Mouse (Mus musculus): ENCODE results near the gene Lcp1. TPM values are rescaled to one million over a fixed set of nuclear protein-coding genes. Genes with fewer than 3 reads are reported as not detected.

Gene Lcp1
- polyA plus RNA-seq, 1 experiment from 2014 or later, result 23.4 TPM

DNA sequence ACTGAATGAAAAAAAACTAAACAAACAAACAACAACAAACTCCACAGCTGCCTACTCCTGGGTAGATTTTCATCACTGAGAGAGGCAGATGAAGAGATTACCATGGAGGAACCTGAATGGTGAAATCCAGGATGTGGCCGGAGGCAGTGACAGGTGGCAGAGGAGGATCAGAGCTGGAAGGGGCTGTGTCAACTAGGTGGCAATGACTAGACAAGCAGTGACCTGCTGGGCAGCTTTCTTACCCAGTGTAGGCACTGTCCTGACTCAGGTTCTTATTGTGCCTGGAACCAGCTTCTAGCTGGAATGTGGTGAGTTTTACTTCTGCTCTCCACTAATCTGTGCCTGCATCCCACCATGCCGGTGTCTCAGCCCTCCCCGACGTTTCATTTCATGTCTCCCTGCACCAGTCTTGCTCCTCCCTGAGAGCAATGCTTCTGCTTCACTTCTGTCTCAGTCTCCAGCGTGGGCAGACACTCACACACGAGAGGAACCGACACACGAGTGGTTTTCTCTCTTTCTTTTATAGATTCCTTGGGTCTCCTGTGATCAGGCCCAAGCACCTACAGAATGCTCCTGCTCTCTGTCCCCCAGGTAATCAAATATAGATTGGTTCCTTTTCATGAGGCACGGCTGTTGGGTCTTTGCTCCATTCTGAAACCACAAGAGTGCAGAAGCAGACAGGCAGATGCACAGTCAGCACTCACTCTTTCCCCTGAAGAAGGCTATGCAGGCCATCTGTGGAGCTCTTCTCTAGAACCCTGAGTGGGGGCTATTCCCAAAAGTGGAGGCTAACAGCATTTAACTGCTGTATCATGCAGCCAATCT is 44.0 kb downstream of the Lcp1 start:
- no peaks in the 10 kb centered on the region for H3K4me1 ChIP-seq (ENCODE audit: insufficient read depth, low read length)
- no peaks in the 10 kb centered on the region for H3K27me3 ChIP-seq (ENCODE audit: insufficient read depth, low read length)
- H3K4me2 ChIP-seq (replicated peaks; ENCODE audit: low read depth, low read length), result no peak overlapping the region
- WGBS, result 84% methylated on average over 9 of the region's 9 CpGs
- no peak overlapping the region for H3K9ac ChIP-seq (replicated peaks; ENCODE audit: low read length)
- no peak for ATAC-seq (ENCODE audit: low FRiP score, low TSS enrichment)
- H3K36me3 ChIP-seq (ENCODE audit: insufficient read depth, low read length), result no peaks in the 10 kb centered on the region
- H3K4me3 ChIP-seq (ENCODE audit: low read length), result no peak overlapping the region
- H3K27ac ChIP-seq (ENCODE audit: low read length), result no peak overlapping the region
- H3K9me3 ChIP-seq (ENCODE audit: low read length), result no peaks in the 10 kb centered on the region

DNA sequence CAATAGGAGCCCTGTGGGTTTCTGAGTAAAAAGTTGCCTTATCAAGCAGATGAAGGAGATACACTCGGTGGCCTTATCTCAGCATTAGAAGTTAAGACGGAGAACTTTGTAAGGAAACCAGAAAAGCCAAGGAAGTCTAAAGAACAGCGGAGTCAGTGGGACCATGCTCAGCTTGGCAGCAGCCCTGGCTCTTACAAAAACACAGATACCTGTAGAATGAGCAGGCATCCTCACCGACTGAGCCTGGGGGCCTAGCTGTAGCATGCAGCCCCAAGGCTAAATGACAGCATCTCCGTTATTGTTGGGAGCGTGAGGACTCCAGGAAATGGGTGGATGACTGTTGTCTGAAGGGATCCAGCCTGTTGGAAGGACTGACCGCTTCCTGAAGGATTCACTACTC is 44.9 kb downstream of the Lcp1 start:
- WGBS, result 74% methylated on average over 7 of the region's 7 CpGs
- no peaks in the 10 kb centered on the region for H3K4me1 ChIP-seq (ENCODE audit: insufficient read depth, low read length)
- no peak overlapping the region for H3K4me2 ChIP-seq (replicated peaks; ENCODE audit: low read depth, low read length)
- H3K4me3 ChIP-seq (ENCODE audit: low read length), result no peak overlapping the region
- no peak overlapping the region for H3K27ac ChIP-seq (ENCODE audit: low read length)
- no peak overlapping the region for H3K9ac ChIP-seq (replicated peaks; ENCODE audit: low read length)
- no peaks in the 10 kb centered on the region for H3K36me3 ChIP-seq (ENCODE audit: insufficient read depth, low read length)
- no peak for ATAC-seq (ENCODE audit: low FRiP score, low TSS enrichment)
- no peaks in the 10 kb centered on the region for H3K27me3 ChIP-seq (ENCODE audit: insufficient read depth, low read length)
- H3K9me3 ChIP-seq (ENCODE audit: low read length), result no peaks in the 10 kb centered on the region

DNA sequence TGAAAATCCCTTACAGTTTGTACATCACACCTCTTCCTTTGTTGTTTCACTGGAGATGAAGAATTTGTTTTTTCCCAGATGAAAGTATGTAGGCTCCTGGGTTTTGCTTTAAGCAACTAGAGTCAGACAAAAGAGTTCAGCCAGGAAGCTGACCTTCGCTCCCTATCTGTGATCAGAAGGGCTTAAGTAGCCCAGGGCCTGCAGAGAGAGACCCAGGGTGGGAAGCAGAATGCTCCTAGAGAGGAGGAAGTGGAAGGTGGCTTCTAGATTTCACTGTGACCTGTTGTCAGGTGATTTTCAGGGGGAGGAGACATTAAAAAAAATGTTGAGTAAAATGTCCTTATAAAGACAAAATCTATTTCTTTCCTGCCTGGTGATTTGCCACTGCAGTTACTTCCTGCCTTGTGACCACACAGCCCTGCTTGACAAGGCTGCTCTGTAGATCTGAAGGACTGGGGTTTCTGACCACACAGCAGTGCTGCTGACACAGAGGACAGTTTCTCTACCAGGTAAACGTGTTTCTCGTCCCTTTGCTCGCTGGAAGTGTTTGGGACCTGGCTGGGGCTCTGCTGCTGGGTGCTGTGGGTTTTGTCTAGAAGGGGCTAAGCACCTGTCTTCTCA is 45.6 kb downstream of the Lcp1 start:
- Histone ChIP-seq H3K9me3 (ENCODE audit: low read length) (no peaks in the 10 kb centered on the region), H3K4me3 (ENCODE audit: low read length) (no peak overlapping the region), H3K4me2 (replicated peaks; ENCODE audit: low read depth, low read length) (no peak overlapping the region), H3K9ac (replicated peaks; ENCODE audit: low read length) (no peak overlapping the region), H3K36me3 (ENCODE audit: insufficient read depth, low read length) (no peaks in the 10 kb centered on the region), H3K4me1 (ENCODE audit: insufficient read depth, low read length) (no peaks in the 10 kb centered on the region), H3K27me3 (ENCODE audit: insufficient read depth, low read length) (no peaks in the 10 kb centered on the region), H3K27ac (ENCODE audit: low read length) (peak overlapping the region; percentile 9; the same call in 1 of the 2 replicates)
- 70% methylated on average over 4 of the region's 4 CpGs for WGBS
- no peak for ATAC-seq (ENCODE audit: low FRiP score, low TSS enrichment)

DNA sequence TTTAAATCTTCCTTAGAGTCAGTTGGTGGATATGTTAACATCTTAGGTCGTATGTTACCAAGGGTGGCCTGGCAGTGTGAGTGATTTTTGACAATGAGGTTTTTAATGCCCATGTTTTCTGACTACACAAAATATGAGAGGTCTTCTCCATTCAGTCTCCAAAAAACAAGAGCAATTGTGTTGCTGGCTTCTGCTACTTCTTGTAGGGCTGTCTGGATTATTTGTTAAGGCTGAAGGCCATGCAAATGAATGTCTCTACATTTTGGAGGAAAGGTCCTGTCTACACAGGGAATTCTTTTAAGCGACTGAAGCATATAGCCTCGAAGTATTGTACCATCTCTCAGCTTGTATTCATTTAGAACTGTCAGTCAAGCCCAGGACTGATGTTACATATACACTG is 46.5 kb downstream of the Lcp1 start:
- WGBS, result 82% methylated on average over 3 of the region's 3 CpGs
- ATAC-seq (ENCODE audit: low FRiP score, low TSS enrichment), result no peak
- no peaks in the 10 kb centered on the region for H3K9me3 ChIP-seq (ENCODE audit: low read length)
- H3K36me3 ChIP-seq (ENCODE audit: insufficient read depth, low read length), result no peaks in the 10 kb centered on the region
- no peak overlapping the region for H3K4me2 ChIP-seq (replicated peaks; ENCODE audit: low read depth, low read length)
- H3K4me3 ChIP-seq (ENCODE audit: low read length), result no peak overlapping the region
- H3K9ac ChIP-seq (replicated peaks; ENCODE audit: low read length), result no peak overlapping the region
- no peak overlapping the region for H3K27ac ChIP-seq (ENCODE audit: low read length)
- no peaks in the 10 kb centered on the region for H3K27me3 ChIP-seq (ENCODE audit: insufficient read depth, low read length)
- H3K4me1 ChIP-seq (ENCODE audit: insufficient read depth, low read length), result no peaks in the 10 kb centered on the region

DNA sequence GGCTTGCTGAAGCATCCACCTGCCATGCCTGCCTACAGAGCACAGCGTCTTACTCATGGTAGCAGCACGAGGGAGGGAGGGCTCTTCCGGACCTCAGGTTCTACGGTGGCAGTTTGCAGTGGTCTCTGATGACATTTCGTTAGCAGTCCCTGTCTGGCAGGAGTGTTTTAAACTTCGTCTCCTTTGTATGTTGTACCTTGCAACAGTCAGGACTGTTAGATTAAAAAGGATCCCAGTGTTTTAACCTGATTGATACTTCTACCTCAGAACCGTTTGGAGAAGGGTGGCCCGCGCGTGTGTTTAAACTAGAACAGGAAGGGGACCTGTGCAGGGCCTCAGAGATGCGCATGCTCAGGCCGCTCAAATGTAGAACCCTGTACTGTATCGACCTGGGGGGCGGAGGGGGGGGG is 47.5 kb downstream of the Lcp1 start:
- Histone ChIP-seq H3K9me3 (ENCODE audit: low read length) (no peaks in the 10 kb centered on the region), H3K27me3 (ENCODE audit: insufficient read depth, low read length) (no peaks in the 10 kb centered on the region), H3K4me2 (replicated peaks; ENCODE audit: low read depth, low read length) (no peak overlapping the region), H3K4me1 (ENCODE audit: insufficient read depth, low read length) (no peaks in the 10 kb centered on the region), H3K4me3 (ENCODE audit: low read length) (no peak overlapping the region), H3K9ac (replicated peaks; ENCODE audit: low read length) (no peak overlapping the region), H3K27ac (ENCODE audit: low read length) (no peak overlapping the region), H3K36me3 (ENCODE audit: insufficient read depth, low read length) (no peaks in the 10 kb centered on the region)
- WGBS, result 83% methylated on average over 14 of the region's 14 CpGs
- no peak for ATAC-seq (ENCODE audit: low FRiP score, low TSS enrichment)

DNA sequence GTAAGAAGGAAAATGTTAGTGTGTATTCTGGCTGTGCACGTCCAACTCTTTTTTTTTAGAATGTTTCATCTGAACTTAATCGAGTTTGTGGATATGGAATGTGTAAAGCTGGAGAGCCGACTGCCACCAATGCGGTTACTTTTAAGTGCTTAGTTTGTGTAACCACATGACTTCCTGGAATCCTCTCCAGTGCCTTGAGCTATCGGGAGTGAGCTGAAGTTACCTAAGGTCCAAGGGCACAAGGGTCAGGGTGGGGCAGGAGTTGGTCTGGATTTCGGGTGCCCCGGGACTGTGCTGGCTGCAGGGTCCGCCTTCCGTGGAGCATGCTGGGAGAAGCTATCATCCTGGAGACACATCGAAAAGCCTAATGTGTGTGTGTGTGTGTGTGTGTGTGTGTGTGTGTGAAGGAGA is 47.9 kb downstream of the Lcp1 start:
- Histone ChIP-seq H3K27ac (ENCODE audit: low read length) (no peak overlapping the region), H3K4me2 (replicated peaks; ENCODE audit: low read depth, low read length) (no peak overlapping the region)
- WGBS, result 74% methylated on average over 10 of the region's 10 CpGs

DNA sequence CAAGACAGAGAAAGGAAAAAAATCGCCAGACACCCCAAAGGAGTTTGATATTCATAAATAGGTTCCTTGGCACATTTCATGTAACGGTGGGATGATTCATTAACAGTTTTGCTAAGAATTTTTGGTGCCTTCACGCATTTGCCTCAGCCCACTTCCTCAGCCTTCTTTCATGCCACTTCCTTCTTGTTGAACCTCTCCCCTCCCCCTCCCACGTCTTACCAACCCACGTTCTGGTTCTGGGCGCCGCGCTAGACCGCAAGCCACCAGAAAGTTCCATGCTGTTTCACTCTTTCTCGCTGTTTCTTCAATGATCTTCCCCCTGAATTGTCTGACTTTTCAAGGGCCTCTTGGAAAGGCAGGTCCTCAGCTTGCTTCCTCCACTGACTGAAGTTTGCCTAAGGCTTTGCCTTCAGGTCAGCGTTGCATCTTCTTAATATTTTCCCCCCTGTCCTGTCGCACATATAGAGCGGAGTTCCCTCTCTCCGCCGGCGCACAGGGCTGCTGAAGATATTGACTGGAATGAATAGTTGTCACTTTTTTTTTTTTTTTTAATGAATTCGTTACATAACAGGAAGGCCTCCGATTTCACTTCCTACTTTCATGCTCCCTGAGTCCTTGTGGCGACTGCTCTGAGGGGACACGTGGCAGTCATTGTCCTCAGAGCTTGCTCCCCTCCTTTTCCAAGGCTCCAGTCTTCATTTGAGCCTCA is 48.5 kb downstream of the Lcp1 start:
- Histone ChIP-seq H3K27ac (ENCODE audit: low read length) (no peak overlapping the region), H3K9me3 (ENCODE audit: low read length) (no peaks in the 10 kb centered on the region)
- whole genome bisulfite sequencing, result 83% methylated on average over 20 of the region's 20 CpGs

More for the DNA sequence above, 47.9 kb downstream of the Lcp1 start:
- no peak for ATAC-seq (ENCODE audit: low FRiP score, low TSS enrichment)
- Histone ChIP-seq H3K4me1 (ENCODE audit: insufficient read depth, low read length) (no peaks in the 10 kb centered on the region), H3K27me3 (ENCODE audit: insufficient read depth, low read length) (no peaks in the 10 kb centered on the region), H3K36me3 (ENCODE audit: insufficient read depth, low read length) (no peaks in the 10 kb centered on the region), H3K9me3 (ENCODE audit: low read length) (no peaks in the 10 kb centered on the region), H3K9ac (replicated peaks; ENCODE audit: low read length) (no peak overlapping the region), H3K4me3 (ENCODE audit: low read length) (no peak overlapping the region)

DNA sequence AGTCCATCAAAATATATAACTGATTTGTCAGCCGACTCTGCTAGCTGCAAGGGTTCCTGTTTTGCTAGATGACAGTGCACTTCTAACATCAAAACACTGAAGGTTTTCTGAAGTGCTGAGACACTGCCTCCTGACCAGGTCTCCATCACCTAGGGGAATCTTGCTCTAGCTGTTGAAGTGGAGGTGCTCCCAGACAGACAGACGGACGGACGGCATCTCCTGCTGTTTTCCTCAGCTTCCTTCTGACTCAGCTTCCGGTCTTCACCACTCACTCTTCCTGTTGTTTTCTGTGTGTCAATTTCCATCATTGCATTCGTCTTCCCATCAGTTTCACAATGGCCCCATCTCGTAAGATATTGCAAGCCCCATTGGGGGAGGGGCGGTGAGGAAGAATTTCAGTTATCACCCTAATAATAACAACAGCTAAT is 49.7 kb downstream of the Lcp1 start:
- no peaks in the 10 kb centered on the region for H3K4me1 ChIP-seq (ENCODE audit: insufficient read depth, low read length)
- 78% methylated on average over 8 of the region's 8 CpGs for WGBS
- no peak for ATAC-seq (ENCODE audit: low FRiP score, low TSS enrichment)
- no peaks in the 10 kb centered on the region for H3K27me3 ChIP-seq (ENCODE audit: insufficient read depth, low read length)
- no peak overlapping the region for H3K9ac ChIP-seq (replicated peaks; ENCODE audit: low read length)
- no peaks in the 10 kb centered on the region for H3K9me3 ChIP-seq (ENCODE audit: low read length)
- no peak overlapping the region for H3K4me3 ChIP-seq (ENCODE audit: low read length)
- no peak overlapping the region for H3K27ac ChIP-seq (ENCODE audit: low read length)
- H3K36me3 ChIP-seq (ENCODE audit: insufficient read depth, low read length), result no peaks in the 10 kb centered on the region
- no peak overlapping the region for H3K4me2 ChIP-seq (replicated peaks; ENCODE audit: low read depth, low read length)

More for the DNA sequence above, 48.5 kb downstream of the Lcp1 start:
- no peaks in the 10 kb centered on the region for H3K4me1 ChIP-seq (ENCODE audit: insufficient read depth, low read length)
- no peak overlapping the region for H3K4me3 ChIP-seq (ENCODE audit: low read length)
- H3K9ac ChIP-seq (replicated peaks; ENCODE audit: low read length), result no peak overlapping the region
- H3K36me3 ChIP-seq (ENCODE audit: insufficient read depth, low read length), result no peaks in the 10 kb centered on the region
- no peak for ATAC-seq (ENCODE audit: low FRiP score, low TSS enrichment)
- H3K27me3 ChIP-seq (ENCODE audit: insufficient read depth, low read length), result no peaks in the 10 kb centered on the region
- no peak overlapping the region for H3K4me2 ChIP-seq (replicated peaks; ENCODE audit: low read depth, low read length)

DNA sequence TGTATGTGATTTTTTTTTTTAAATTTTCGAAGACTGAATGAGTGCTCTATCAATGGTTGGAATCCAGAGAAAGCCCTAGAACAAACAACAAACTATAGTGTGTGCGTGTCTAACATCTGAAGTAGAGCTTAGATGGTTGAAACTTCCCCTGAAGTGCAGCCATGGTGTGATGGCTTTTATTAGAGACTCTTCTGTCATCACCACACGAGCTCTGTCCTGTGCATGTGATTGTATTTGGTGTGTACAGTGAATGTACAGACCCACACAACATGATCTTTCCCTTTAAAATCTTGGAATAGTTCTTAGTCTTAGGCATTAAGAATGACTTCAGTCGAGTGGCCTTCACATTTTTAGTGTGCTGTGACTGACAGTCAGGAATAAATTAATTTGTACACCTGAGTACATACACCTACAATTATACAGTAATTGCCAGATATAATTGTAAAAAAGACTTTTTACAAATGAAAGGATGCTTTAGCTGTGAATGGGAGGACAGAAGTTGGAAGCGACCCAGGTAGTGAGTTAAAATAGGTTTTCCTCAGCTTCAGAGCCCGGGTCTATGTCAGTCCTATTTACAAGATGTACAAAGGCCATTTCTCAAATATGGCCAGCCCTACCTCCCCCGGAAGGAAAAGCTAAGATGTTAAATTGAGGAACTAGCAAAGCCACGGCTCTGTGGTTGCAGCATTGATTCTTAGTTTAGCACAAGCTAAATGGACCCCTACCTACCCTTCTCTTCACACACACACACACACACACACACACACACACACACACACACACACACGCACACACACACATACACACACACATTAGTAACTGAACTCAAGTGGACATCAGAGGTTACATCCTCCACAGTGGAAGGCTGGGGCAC is 50.4 kb downstream of the Lcp1 start:
- no peak overlapping the region for H3K4me2 ChIP-seq (replicated peaks; ENCODE audit: low read depth, low read length)
- no peaks in the 10 kb centered on the region for H3K36me3 ChIP-seq (ENCODE audit: insufficient read depth, low read length)
- H3K9ac ChIP-seq (replicated peaks; ENCODE audit: low read length), result no peak overlapping the region
- no peak overlapping the region for H3K27ac ChIP-seq (ENCODE audit: low read length)
- no peaks in the 10 kb centered on the region for H3K9me3 ChIP-seq (ENCODE audit: low read length)
- H3K27me3 ChIP-seq (ENCODE audit: insufficient read depth, low read length), result no peaks in the 10 kb centered on the region
- whole genome bisulfite sequencing, result 75% methylated on average over 9 of the region's 9 CpGs
- no peak overlapping the region for H3K4me3 ChIP-seq (ENCODE audit: low read length)
- H3K4me1 ChIP-seq (ENCODE audit: insufficient read depth, low read length), result no peaks in the 10 kb centered on the region
- no peak for ATAC-seq (ENCODE audit: low FRiP score, low TSS enrichment)

Measured in kidney, embryonic 16.5 days (tissue).